Mouse (Mus musculus): ENCODE data around the gene Sun1.

DNA sequence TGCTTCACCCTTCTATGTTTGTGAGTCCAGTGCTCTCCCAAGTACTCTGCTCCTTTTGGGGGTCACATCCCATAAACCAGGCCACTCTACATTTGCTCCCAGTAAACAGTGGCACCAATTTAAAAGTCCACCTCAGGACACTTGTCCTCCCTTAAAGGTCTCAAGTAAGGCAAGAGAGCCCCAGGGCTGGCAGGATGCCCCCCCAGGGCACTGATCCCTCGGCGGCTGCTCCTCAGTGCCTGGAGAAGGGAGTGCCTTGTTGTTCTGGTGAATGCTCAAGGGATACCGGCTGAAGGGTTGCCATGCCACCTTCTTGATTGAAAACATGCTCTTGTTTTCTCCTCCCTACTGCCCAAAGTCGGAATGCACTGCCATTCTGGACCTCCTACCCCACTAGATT lies 5.6 kb downstream of the Sun1 start:
- TF ChIP-seq POLR2A (IDR thresholded peaks at IDR 0.05; ENCODE audit: insufficient read length, low read depth) (no peak), POLR2AphosphoS2 (IDR thresholded peaks at IDR 0.05; ENCODE audit: insufficient read length, low read depth) (no peak), TCF3 (IDR thresholded peaks at IDR 0.05; ENCODE audit: insufficient read length, low read depth) (no peak), E2F4 (IDR thresholded peaks at IDR 0.05; ENCODE audit: insufficient read depth) (no peak), MYOD1 (IDR thresholded peaks at IDR 0.05; ENCODE audit: control insufficient read depth in 1 of 3, insufficient read length in 2 of 3, low read depth in 2 of 3) (no peak), REST (IDR thresholded peaks at IDR 0.05; ENCODE audit: insufficient read depth, insufficient read length) (no peak), MAX (IDR thresholded peaks at IDR 0.05; ENCODE audit: low read depth) (no peak), TCF12 (IDR thresholded peaks at IDR 0.05; ENCODE audit: insufficient read depth, poor library complexity, severe bottlenecking) (no peak), CEBPB (IDR thresholded peaks at IDR 0.05; ENCODE audit: insufficient read depth, poor library complexity, severe bottlenecking) (no peak)

All from myocyte (in vitro differentiated cells).